Mouse (Mus musculus): ENCODE measurements around the gene Bpgm.

The Bpgm gene

GRCm38 (mm10) chr6:34528131-34528530, 52.1 kb downstream of the Bpgm start:
- no peak for DNase-seq (ENCODE audit: low spot score)

GRCm38 (mm10) chr6:34529992-34530391, 54.0 kb downstream of the Bpgm start:
- no peak for DNase-seq (ENCODE audit: low spot score)

GRCm38 (mm10) chr6:34533055-34533454, 57.0 kb downstream of the Bpgm start:
- no peak for DNase-seq (ENCODE audit: low spot score)

- DNase-seq (ENCODE audit: low spot score): no peak
Observed at GRCm38 (mm10) chr6:34533896-34534295, 57.9 kb downstream of the Bpgm start.

GRCm38 (mm10) chr6:34542866-34543265, 66.9 kb downstream of the Bpgm start:
- peak; percentile 73 for DNase-seq (ENCODE audit: low spot score)

GRCm38 (mm10) chr6:34543303-34544206, 67.5 kb downstream of the Bpgm start:
- DNase-seq (ENCODE audit: low spot score): no peak

- DNase-seq (ENCODE audit: low spot score): no peak
Observed at GRCm38 (mm10) chr6:34544207-34544602, 68.2 kb downstream of the Bpgm start.

- no peak for DNase-seq (ENCODE audit: low spot score)
Observed at GRCm38 (mm10) chr6:34545286-34545685, 69.3 kb downstream of the Bpgm start.

GRCm38 (mm10) chr6:34548406-34548990, 72.5 kb downstream of the Bpgm start:
- no peak for DNase-seq (ENCODE audit: low spot score)

- peak; percentile 40 for DNase-seq (ENCODE audit: low spot score)
Observed at GRCm38 (mm10) chr6:34549017-34549416, 73.0 kb downstream of the Bpgm start.

- no peak for DNase-seq (ENCODE audit: low spot score)
Observed at GRCm38 (mm10) chr6:34552489-34553157, 76.6 kb downstream of the Bpgm start.

- DNase-seq (ENCODE audit: low spot score): no peak
Observed at GRCm38 (mm10) chr6:34554291-34554997, 78.4 kb downstream of the Bpgm start.
